Mouse (Mus musculus): ENCODE data around the gene Riok2. TPM values are rescaled to one million over a fixed set of nuclear protein-coding genes. Genes with fewer than 3 reads are reported as not detected.

Gene Riok2
- polyA plus RNA-seq, 1 experiment from 2014 or later = 25.9 TPM

DNA sequence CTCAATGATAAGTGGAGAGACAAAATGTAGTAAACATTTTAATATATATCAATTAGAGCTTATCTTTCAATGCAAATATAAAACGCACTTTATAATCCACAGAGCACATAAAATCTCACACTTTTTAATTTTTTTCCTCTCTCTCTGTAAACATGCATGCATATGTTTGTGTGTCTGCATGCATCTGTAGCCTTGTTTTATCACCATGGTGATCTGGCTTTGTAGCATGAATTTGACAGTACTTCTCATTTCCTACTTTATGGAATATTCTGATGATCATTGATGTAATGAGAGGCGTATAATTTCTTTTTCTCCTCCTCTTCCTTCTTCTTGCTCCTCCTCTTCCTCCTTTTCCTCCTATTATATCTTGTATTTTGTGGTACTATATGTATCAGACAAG, 38.1 kb downstream of the Riok2 start:
- WGBS = 91% methylated on average over 2 of the region's 2 CpGs
- H3K36me3 ChIP-seq (ENCODE audit: insufficient read depth, low read length) = no peaks in the 10 kb centered on the region
- no peak overlapping the region for H3K4me2 ChIP-seq (ENCODE audit: low read length)
- no peak for DNase-seq (ENCODE audit: low spot score)
- no peaks in the 10 kb centered on the region for H3K4me1 ChIP-seq (replicated peaks; ENCODE audit: insufficient read depth, low read length)
- no peak for ATAC-seq (replicated peaks; ENCODE audit: low FRiP score, low read depth)
- no peaks in the 10 kb centered on the region for H3K27me3 ChIP-seq (ENCODE audit: insufficient read depth, low read length)
- no peak overlapping the region for H3K4me3 ChIP-seq (replicated peaks; ENCODE audit: low read depth, low read length)
- no peak for TF ChIP-seq CTCF (IDR thresholded peaks at IDR 0.05; ENCODE audit: low read depth)
- H3K9ac ChIP-seq (ENCODE audit: low read depth, low read length) = no peak overlapping the region
- H3K27ac ChIP-seq = no peak overlapping the region
- H3K9me3 ChIP-seq (replicated peaks; ENCODE audit: low read length) = no peaks in the 10 kb centered on the region

DNA sequence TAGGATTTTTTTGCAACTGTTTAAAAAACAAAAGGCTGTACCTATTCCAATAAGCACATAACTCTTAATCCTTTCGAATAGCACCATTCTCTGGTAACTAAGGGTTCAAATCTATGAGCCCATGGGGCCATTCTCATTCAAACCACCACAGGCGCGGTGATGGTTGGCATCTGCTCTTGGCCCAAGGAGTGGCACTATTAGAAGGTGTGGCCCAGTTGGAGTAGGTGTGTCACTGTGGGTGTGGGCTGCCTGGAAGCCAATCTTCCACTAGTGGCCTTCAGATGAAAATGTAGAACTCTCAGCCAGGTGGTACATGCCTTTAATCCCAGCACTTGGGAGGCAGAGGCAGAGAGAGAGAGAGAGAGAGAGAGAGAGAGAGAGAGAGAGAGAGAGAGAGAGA, 40.1 kb downstream of the Riok2 start:
- Histone ChIP-seq H3K36me3 (ENCODE audit: insufficient read depth, low read length) (no peaks in the 10 kb centered on the region), H3K9ac (ENCODE audit: low read depth, low read length) (no peak overlapping the region), H3K27ac (no peak overlapping the region), H3K27me3 (ENCODE audit: insufficient read depth, low read length) (no peaks in the 10 kb centered on the region), H3K4me3 (replicated peaks; ENCODE audit: low read depth, low read length) (no peak overlapping the region), H3K9me3 (replicated peaks; ENCODE audit: low read length) (no peaks in the 10 kb centered on the region), H3K4me1 (replicated peaks; ENCODE audit: insufficient read depth, low read length) (no peaks in the 10 kb centered on the region), H3K4me2 (ENCODE audit: low read length) (no peak overlapping the region)
- ATAC-seq (replicated peaks; ENCODE audit: low FRiP score, low read depth) (no peak), DNase-seq (ENCODE audit: low spot score) (no peak)
- 96% methylated on average over 3 of the region's 3 CpGs for WGBS
- TF ChIP-seq CTCF (IDR thresholded peaks at IDR 0.05; ENCODE audit: low read depth) = no peak

DNA sequence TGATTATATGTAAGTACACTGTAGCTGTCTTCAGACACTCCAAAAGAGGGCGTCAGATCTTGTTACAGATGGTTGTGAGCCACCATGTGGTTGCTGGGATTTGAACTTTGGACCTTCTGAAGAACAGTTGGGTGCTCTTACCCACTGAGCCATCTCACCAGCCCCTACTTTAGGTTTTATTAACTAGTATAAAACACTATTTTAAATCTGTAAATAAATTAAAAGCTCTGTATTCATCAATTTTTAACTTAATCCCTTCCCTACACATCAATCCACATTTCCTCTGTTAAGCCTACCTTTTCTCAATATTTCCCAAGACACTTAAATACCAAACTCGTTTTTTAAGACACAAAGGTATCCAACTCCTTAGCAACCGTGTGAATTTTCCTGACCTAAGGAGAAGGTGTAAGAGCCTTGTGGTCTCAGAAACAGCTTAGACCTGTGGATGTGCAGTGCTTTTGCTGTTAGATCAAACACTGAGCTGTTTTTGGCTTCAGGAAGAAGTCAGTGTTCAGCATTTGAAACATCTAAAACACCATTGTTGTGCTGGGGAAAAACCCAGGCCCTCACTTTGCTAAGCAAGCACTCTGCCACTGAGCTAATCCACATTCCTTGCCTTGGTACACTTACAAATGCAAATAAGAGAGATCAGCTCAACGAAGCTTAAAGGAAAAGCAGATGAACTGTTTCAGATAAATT, 50.6 kb downstream of the Riok2 start:
- H3K36me3 ChIP-seq (ENCODE audit: insufficient read depth, low read length) = no peaks in the 10 kb centered on the region
- ATAC-seq (replicated peaks; ENCODE audit: low FRiP score, low read depth) = no peak
- no peaks in the 10 kb centered on the region for H3K4me1 ChIP-seq (replicated peaks; ENCODE audit: insufficient read depth, low read length)
- H3K27me3 ChIP-seq (ENCODE audit: insufficient read depth, low read length) = no peaks in the 10 kb centered on the region
- no peak for DNase-seq (ENCODE audit: low spot score)
- H3K9ac ChIP-seq (ENCODE audit: low read depth, low read length) = no peak overlapping the region
- no peaks in the 10 kb centered on the region for H3K9me3 ChIP-seq (replicated peaks; ENCODE audit: low read length)
- H3K27ac ChIP-seq = peak overlapping the region; percentile 42; the same call in 1 of the 2 replicates
- TF ChIP-seq CTCF (IDR thresholded peaks at IDR 0.05; ENCODE audit: low read depth) = no peak
- no peak overlapping the region for H3K4me2 ChIP-seq (ENCODE audit: low read length)
- H3K4me3 ChIP-seq (replicated peaks; ENCODE audit: low read depth, low read length) = no peak overlapping the region
- 44% methylated on average over 4 of the region's 4 CpGs for WGBS

DNA sequence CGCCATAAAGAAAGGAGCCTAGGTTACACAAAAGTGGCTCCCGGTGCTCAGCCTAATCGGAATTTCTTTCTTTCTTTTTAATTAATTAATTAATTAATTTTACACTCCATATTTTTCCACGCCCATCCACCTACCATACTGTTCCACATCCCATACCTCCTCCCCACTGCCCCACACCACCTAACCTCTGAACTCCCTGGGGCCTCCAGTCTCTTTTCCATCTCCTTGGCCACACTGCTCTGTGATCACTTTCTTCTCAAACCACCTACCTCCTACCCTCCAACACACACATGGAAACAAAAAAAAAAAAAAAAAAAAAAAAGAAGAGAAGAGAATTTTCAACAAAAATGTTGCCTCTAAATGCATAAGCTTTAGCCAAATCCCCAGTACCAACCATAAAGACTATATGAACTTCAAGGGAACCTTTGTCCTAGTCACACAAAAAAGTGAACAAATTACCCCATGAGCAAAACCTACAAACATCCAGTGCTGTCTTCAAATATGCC, 51.3 kb downstream of the Riok2 start:
- H3K4me3 ChIP-seq (replicated peaks; ENCODE audit: low read depth, low read length) = no peak overlapping the region
- no peak for TF ChIP-seq CTCF (IDR thresholded peaks at IDR 0.05; ENCODE audit: low read depth)
- WGBS = 77% methylated on average over 4 of the region's 4 CpGs
- no peak overlapping the region for H3K9ac ChIP-seq (ENCODE audit: low read depth, low read length)
- no peak for ATAC-seq (replicated peaks; ENCODE audit: low FRiP score, low read depth)
- no peak for DNase-seq (ENCODE audit: low spot score)
- H3K36me3 ChIP-seq (ENCODE audit: insufficient read depth, low read length) = no peaks in the 10 kb centered on the region
- no peaks in the 10 kb centered on the region for H3K9me3 ChIP-seq (replicated peaks; ENCODE audit: low read length)
- H3K4me1 ChIP-seq (replicated peaks; ENCODE audit: insufficient read depth, low read length) = no peaks in the 10 kb centered on the region
- peak overlapping the region; percentile 42; the same call in 1 of the 2 replicates for H3K27ac ChIP-seq
- no peaks in the 10 kb centered on the region for H3K27me3 ChIP-seq (ENCODE audit: insufficient read depth, low read length)
- H3K4me2 ChIP-seq (ENCODE audit: low read length) = no peak overlapping the region

DNA sequence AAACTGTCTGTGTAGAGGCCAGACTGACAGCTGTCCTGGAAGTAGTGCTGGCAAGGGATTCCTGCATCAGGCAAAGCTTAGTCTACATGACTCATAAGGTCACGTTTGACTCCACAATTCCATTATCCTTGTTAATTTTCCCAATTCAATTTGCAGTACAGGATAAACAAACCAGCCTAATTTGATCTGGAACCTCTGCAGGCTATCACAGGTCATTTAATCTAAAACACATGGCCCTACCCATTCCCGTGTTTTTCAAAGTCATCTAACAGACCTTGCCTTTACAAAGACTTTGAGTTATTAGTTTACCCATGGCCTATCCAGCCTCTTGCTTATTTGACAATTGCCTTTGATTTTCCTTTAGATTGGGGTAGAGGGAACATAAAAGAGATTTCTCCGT, 51.8 kb downstream of the Riok2 start:
- Histone ChIP-seq H3K9ac (ENCODE audit: low read depth, low read length) (no peak overlapping the region), H3K27me3 (ENCODE audit: insufficient read depth, low read length) (no peaks in the 10 kb centered on the region), H3K4me3 (replicated peaks; ENCODE audit: low read depth, low read length) (no peak overlapping the region), H3K36me3 (ENCODE audit: insufficient read depth, low read length) (no peaks in the 10 kb centered on the region), H3K27ac (no peak overlapping the region), H3K4me2 (ENCODE audit: low read length) (no peak overlapping the region), H3K4me1 (replicated peaks; ENCODE audit: insufficient read depth, low read length) (no peaks in the 10 kb centered on the region), H3K9me3 (replicated peaks; ENCODE audit: low read length) (no peaks in the 10 kb centered on the region)
- 54% methylated on average over 3 of the region's 3 CpGs for WGBS
- TF ChIP-seq CTCF (IDR thresholded peaks at IDR 0.05; ENCODE audit: low read depth) = no peak
- no peak for DNase-seq (ENCODE audit: low spot score)
- ATAC-seq (replicated peaks; ENCODE audit: low FRiP score, low read depth) = no peak

DNA sequence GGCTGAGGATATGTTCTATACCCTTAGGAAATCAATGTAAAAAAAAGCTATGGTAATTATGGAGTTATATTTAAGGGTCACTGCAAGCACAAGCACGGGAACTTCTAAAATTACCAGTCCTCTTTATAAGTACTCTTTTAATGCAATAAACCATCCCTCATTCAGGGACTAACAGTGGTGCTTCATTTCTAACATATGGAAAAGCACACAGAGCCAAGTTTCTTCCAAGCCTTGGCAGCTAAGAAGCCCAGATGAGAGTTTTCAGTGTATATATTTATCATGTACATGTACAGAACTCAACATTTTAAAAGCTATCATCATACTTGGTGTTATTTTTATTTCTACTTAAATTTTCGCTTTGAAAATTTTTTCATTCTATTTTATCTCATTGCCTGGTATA, 54.8 kb downstream of the Riok2 start:
- H3K4me2 ChIP-seq (ENCODE audit: low read length) = no peak overlapping the region
- no peaks in the 10 kb centered on the region for H3K9me3 ChIP-seq (replicated peaks; ENCODE audit: low read length)
- no peak overlapping the region for H3K27ac ChIP-seq
- DNase-seq (ENCODE audit: low spot score) (no peak), ATAC-seq (replicated peaks; ENCODE audit: low FRiP score, low read depth) (no peak)
- H3K4me3 ChIP-seq (replicated peaks; ENCODE audit: low read depth, low read length) = no peak overlapping the region
- H3K27me3 ChIP-seq (ENCODE audit: insufficient read depth, low read length) = no peaks in the 10 kb centered on the region
- no peak for TF ChIP-seq CTCF (IDR thresholded peaks at IDR 0.05; ENCODE audit: low read depth)
- H3K36me3 ChIP-seq (ENCODE audit: insufficient read depth, low read length) = no peaks in the 10 kb centered on the region
- WGBS = 82% methylated on average over 2 of the region's 2 CpGs
- no peaks in the 10 kb centered on the region for H3K4me1 ChIP-seq (replicated peaks; ENCODE audit: insufficient read depth, low read length)
- H3K9ac ChIP-seq (ENCODE audit: low read depth, low read length) = no peak overlapping the region

DNA sequence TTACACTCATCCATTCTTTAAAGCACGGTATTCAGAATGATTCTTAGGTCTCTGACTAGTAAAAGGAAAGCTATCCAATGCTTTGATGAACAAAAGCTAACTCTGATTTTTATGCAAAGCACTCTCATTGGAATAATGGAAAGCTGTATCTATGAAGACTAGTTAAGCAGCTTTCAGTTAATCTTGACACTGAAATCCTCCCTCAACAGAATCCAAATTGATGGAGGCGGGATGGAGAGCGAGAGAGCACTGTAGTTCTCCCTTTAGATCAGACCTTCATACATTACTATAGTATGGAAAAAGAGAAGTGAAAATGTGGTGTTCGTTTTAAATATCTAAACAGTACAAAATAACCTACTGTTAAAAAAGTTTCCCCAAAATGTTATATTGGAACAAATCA, 59.6 kb downstream of the Riok2 start:
- Histone ChIP-seq H3K27me3 (ENCODE audit: insufficient read depth, low read length) (no peaks in the 10 kb centered on the region), H3K27ac (no peak overlapping the region), H3K4me3 (replicated peaks; ENCODE audit: low read depth, low read length) (no peak overlapping the region), H3K9me3 (replicated peaks; ENCODE audit: low read length) (no peaks in the 10 kb centered on the region), H3K36me3 (ENCODE audit: insufficient read depth, low read length) (no peaks in the 10 kb centered on the region), H3K4me2 (ENCODE audit: low read length) (no peak overlapping the region), H3K4me1 (replicated peaks; ENCODE audit: insufficient read depth, low read length) (no peaks in the 10 kb centered on the region), H3K9ac (ENCODE audit: low read depth, low read length) (no peak overlapping the region)
- TF ChIP-seq CTCF (IDR thresholded peaks at IDR 0.05; ENCODE audit: low read depth) = no peak
- no peak for ATAC-seq (replicated peaks; ENCODE audit: low FRiP score, low read depth)
- DNase-seq (ENCODE audit: low spot score) = no peak
- WGBS = 87% methylated on average over 4 of the region's 4 CpGs
